Mouse (Mus musculus): ENCODE results near the gene Mvb12b. TPM values are rescaled to one million over a fixed set of nuclear protein-coding genes. Genes with fewer than 3 reads are reported as not detected.

Mvb12b gene
- polyA plus RNA-seq, 1 experiment, result 26.2 TPM

- no peak overlapping the region for H3K27ac ChIP-seq (ENCODE audit: insufficient read depth, low read length)
- TF ChIP-seq CTCF (IDR thresholded peaks at IDR 0.05; ENCODE audit: borderline replicate concordance, insufficient read depth, low read length) (no peak), POLR2A (IDR thresholded peaks at IDR 0.05; ENCODE audit: low read depth, low read length) (no peak)
- no peaks in the 10 kb centered on the region; the same call in 1 of the 2 replicates for H3K4me1 ChIP-seq (ENCODE audit: control insufficient read depth, insufficient read depth, low read length)
- no peak overlapping the region for H3K4me3 ChIP-seq (ENCODE audit: insufficient read depth, low read length)
These were observed 69.4 kb downstream of the Mvb12b start for GRCm38 (mm10) chr2:33818385-33818784.

- no peak overlapping the region for H3K27ac ChIP-seq (ENCODE audit: insufficient read depth, low read length)
- TF ChIP-seq POLR2A (IDR thresholded peaks at IDR 0.05; ENCODE audit: low read depth, low read length), result no peak
- no peak for TF ChIP-seq CTCF (IDR thresholded peaks at IDR 0.05; ENCODE audit: borderline replicate concordance, insufficient read depth, low read length)
- H3K4me3 ChIP-seq (ENCODE audit: insufficient read depth, low read length), result no peak overlapping the region
- peaks cover 2% of the 10 kb centered on the region for H3K4me1 ChIP-seq (ENCODE audit: control insufficient read depth, insufficient read depth, low read length)
These were observed 69.9 kb downstream of the Mvb12b start for GRCm38 (mm10) chr2:33817663-33818346.

- Histone ChIP-seq H3K27ac (ENCODE audit: insufficient read depth, low read length) (no peak overlapping the region), H3K4me1 (ENCODE audit: control insufficient read depth, insufficient read depth, low read length) (peaks cover 2% of the 10 kb centered on the region), H3K4me3 (ENCODE audit: insufficient read depth, low read length) (no peak overlapping the region)
- TF ChIP-seq CTCF (IDR thresholded peaks at IDR 0.05; ENCODE audit: borderline replicate concordance, insufficient read depth, low read length) (no peak), POLR2A (IDR thresholded peaks at IDR 0.05; ENCODE audit: low read depth, low read length) (no peak)
These were observed 70.7 kb downstream of the Mvb12b start for GRCm38 (mm10) chr2:33817080-33817479.

- TF ChIP-seq CTCF (IDR thresholded peaks at IDR 0.05; ENCODE audit: borderline replicate concordance, insufficient read depth, low read length) (no peak), POLR2A (IDR thresholded peaks at IDR 0.05; ENCODE audit: low read depth, low read length) (no peak)
- H3K27ac ChIP-seq (ENCODE audit: insufficient read depth, low read length), result no peak overlapping the region
- peaks cover 2% of the 10 kb centered on the region; the same call in 1 of the 2 replicates for H3K4me1 ChIP-seq (ENCODE audit: control insufficient read depth, insufficient read depth, low read length)
- H3K4me3 ChIP-seq (ENCODE audit: insufficient read depth, low read length), result no peak overlapping the region
These were observed 73.2 kb downstream of the Mvb12b start for GRCm38 (mm10) chr2:33814581-33814980.

- Histone ChIP-seq H3K27ac (ENCODE audit: insufficient read depth, low read length) (peak overlapping the region; percentile 62; the same call in 1 of the 2 replicates), H3K4me3 (ENCODE audit: insufficient read depth, low read length) (no peak overlapping the region), H3K4me1 (ENCODE audit: control insufficient read depth, insufficient read depth, low read length) (peaks cover 2% of the 10 kb centered on the region; the same call in 1 of the 2 replicates)
- TF ChIP-seq CTCF (IDR thresholded peaks at IDR 0.05; ENCODE audit: borderline replicate concordance, insufficient read depth, low read length), result no peak
- TF ChIP-seq POLR2A (IDR thresholded peaks at IDR 0.05; ENCODE audit: low read depth, low read length), result no peak
These were observed 74.1 kb downstream of the Mvb12b start for GRCm38 (mm10) chr2:33813501-33814240.

GRCm38 (mm10) chr2:33812980-33813379 lies 74.8 kb downstream of the Mvb12b start:
- Histone ChIP-seq H3K27ac (ENCODE audit: insufficient read depth, low read length) (peak overlapping the region; percentile 62; the same call in 1 of the 2 replicates), H3K4me1 (ENCODE audit: control insufficient read depth, insufficient read depth, low read length) (peaks cover 2% of the 10 kb centered on the region; the same call in 1 of the 2 replicates)

GRCm38 (mm10) chr2:33811349-33811890 lies 76.3 kb downstream of the Mvb12b start:
- Histone ChIP-seq H3K4me3 (ENCODE audit: insufficient read depth, low read length) (no peak overlapping the region), H3K27ac (ENCODE audit: insufficient read depth, low read length) (no peak overlapping the region), H3K4me1 (ENCODE audit: control insufficient read depth, insufficient read depth, low read length) (peaks cover 2% of the 10 kb centered on the region; the same call in 1 of the 2 replicates)
- no peak for TF ChIP-seq CTCF (IDR thresholded peaks at IDR 0.05; ENCODE audit: borderline replicate concordance, insufficient read depth, low read length)

More at GRCm38 (mm10) chr2:33812980-33813379, 74.8 kb downstream of the Mvb12b start:
- H3K4me3 ChIP-seq (ENCODE audit: insufficient read depth, low read length), result no peak overlapping the region
- TF ChIP-seq CTCF (IDR thresholded peaks at IDR 0.05; ENCODE audit: borderline replicate concordance, insufficient read depth, low read length) (no peak), POLR2A (IDR thresholded peaks at IDR 0.05; ENCODE audit: low read depth, low read length) (no peak)

- no peak overlapping the region for H3K27ac ChIP-seq (ENCODE audit: insufficient read depth, low read length)
- TF ChIP-seq POLR2A (IDR thresholded peaks at IDR 0.05; ENCODE audit: low read depth, low read length) (no peak), CTCF (IDR thresholded peaks at IDR 0.05; ENCODE audit: borderline replicate concordance, insufficient read depth, low read length) (no peak)
- H3K4me3 ChIP-seq (ENCODE audit: insufficient read depth, low read length), result no peak overlapping the region
- peaks cover 2% of the 10 kb centered on the region; the same call in 1 of the 2 replicates for H3K4me1 ChIP-seq (ENCODE audit: control insufficient read depth, insufficient read depth, low read length)
These were observed 78.7 kb downstream of the Mvb12b start for GRCm38 (mm10) chr2:33809081-33809480.

- TF ChIP-seq POLR2A (IDR thresholded peaks at IDR 0.05; ENCODE audit: low read depth, low read length), result no peak
- no peak for TF ChIP-seq CTCF (IDR thresholded peaks at IDR 0.05; ENCODE audit: borderline replicate concordance, insufficient read depth, low read length)
- Histone ChIP-seq H3K27ac (ENCODE audit: insufficient read depth, low read length) (no peak overlapping the region), H3K4me3 (ENCODE audit: insufficient read depth, low read length) (no peak overlapping the region), H3K4me1 (ENCODE audit: control insufficient read depth, insufficient read depth, low read length) (peaks cover 1% of the 10 kb centered on the region; the same call in 1 of the 2 replicates)
These were observed 79.7 kb downstream of the Mvb12b start for GRCm38 (mm10) chr2:33808032-33808431.
